Mouse (Mus musculus) small intestine, adult 2 months (tissue): ENCODE measurements at regions not wholly inside any gene's neighbourhood (a gene's known extent, or its start where the extent isn't known, plus 50 kb on each side); places are given as distances from the start of the nearest gene placed in this dataset.

ENCODE experiments used
- CTCF ChIP-seq: fragments of 200-500 bp; IDR thresholded peaks from 2 replicates; pipeline ENCODE4 v1.5.1; 2012; ENCODE audit warnings: low read depth, mild to moderate bottlenecking, control low read depth, inconsistent platforms, low read length, moderate library complexity, mixed read lengths; ENCODE audit not compliant: insufficient replicate concordance, insufficient read length; ENCODE audit errors: extremely low read depth
- POLR2A ChIP-seq: fragments of 200-500 bp; IDR thresholded peaks from 2 replicates; pipeline ENCODE4 v1.6.1; 2012; ENCODE audit warnings: low read depth, mild to moderate bottlenecking, control low read depth, inconsistent platforms, low read length, moderate library complexity

- no peak for TF ChIP-seq CTCF
- no peak for TF ChIP-seq POLR2A
Observed at GRCm38 (mm10) chr16:79256525-79256924, 165.6 kb upstream of the Tmprss15 start.
